Mouse (Mus musculus) heart, postnatal 4 days (tissue): ENCODE measurements around the gene Hist1h2be. TPM values are rescaled to one million over a fixed set of nuclear protein-coding genes. Genes with fewer than 3 reads are reported as not detected.
"Not testable (repeated sequence)": the region's sequence is repeated elsewhere in the genome, so short reads cannot be mapped to it uniquely, and the experiment has no call there.

ENCODE experiments used
- DNase-seq: peaks from one replicate; pipeline ENCODE4 v3.0.0; 2021
- total RNA-seq, 2 experiments: library from RNA; stranded (reverse); gene quantifications; 2 replicates each; pipeline ENCODE4 v1.2.3; 2021

The Hist1h2be gene
- total RNA-seq, 2 experiments from 2014 or later = 38.8 to 42.2 TPM

GRCm38 (mm10) chr13:23591886-23592285 is 29.0 kb downstream of the Hist1h2be start:
- DNase-seq = not testable (repeated sequence)

- no peak for DNase-seq
These were observed 29.7 kb downstream of the Hist1h2be start for GRCm38 (mm10) chr13:23591206-23591605.

- no peak for DNase-seq
These were observed 34.0 kb downstream of the Hist1h2be start for GRCm38 (mm10) chr13:23586940-23587225.

- DNase-seq = no peak
These were observed 34.6 kb downstream of the Hist1h2be start for GRCm38 (mm10) chr13:23586099-23586939.

GRCm38 (mm10) chr13:23585442-23586098 is 35.4 kb downstream of the Hist1h2be start:
- peak; percentile 66 for DNase-seq

GRCm38 (mm10) chr13:23585029-23585441 is 35.9 kb downstream of the Hist1h2be start:
- DNase-seq = peak; percentile 76

GRCm38 (mm10) chr13:23584331-23584730 is 36.6 kb downstream of the Hist1h2be start:
- no peak for DNase-seq

- DNase-seq = no peak
These were observed 37.4 kb downstream of the Hist1h2be start for GRCm38 (mm10) chr13:23583387-23584068.

- no peak for DNase-seq
These were observed 38.5 kb downstream of the Hist1h2be start for GRCm38 (mm10) chr13:23582219-23583056.

GRCm38 (mm10) chr13:23581408-23582218 is 39.3 kb downstream of the Hist1h2be start, which contains the start of gene Hist1h4d:
TSS of gene Hist1h4d (plus strand) at chr13:23581598.
- DNase-seq = peak; percentile 97

- no peak for DNase-seq
These were observed 43.1 kb downstream of the Hist1h2be start for GRCm38 (mm10) chr13:23577835-23578234.

GRCm38 (mm10) chr13:23576906-23577639 is 43.9 kb downstream of the Hist1h2be start:
- no peak for DNase-seq

- no peak for DNase-seq
These were observed 44.5 kb downstream of the Hist1h2be start for GRCm38 (mm10) chr13:23576351-23576881.

- not testable (repeated sequence) for DNase-seq
These were observed 45.0 kb downstream of the Hist1h2be start for GRCm38 (mm10) chr13:23575864-23576313.

GRCm38 (mm10) chr13:23575271-23575851 is 45.6 kb downstream of the Hist1h2be start, which contains the start of gene Hist1h3d:
TSS of gene Hist1h3d (plus strand) at chr13:23575763.
- peak; percentile 42 for DNase-seq

- not testable (repeated sequence) for DNase-seq
These were observed 46.3 kb downstream of the Hist1h2be start for GRCm38 (mm10) chr13:23574546-23575170.

- DNase-seq = peak; percentile 89
These were observed 46.9 kb downstream of the Hist1h2be start, which contains the start of the genes Hist1h2bf and Hist1h2ad for GRCm38 (mm10) chr13:23573898-23574524. TSS of gene Hist1h2bf (minus strand) at chr13:23574196. TSS of gene Hist1h2ad (plus strand) at chr13:23574381.
